Mouse (Mus musculus): Measurements from ENCODE around the gene Tob1.

GRCm38 (mm10) chr11:94229207-94229960, 18.1 kb downstream of the Tob1 start:
- no peak for TF ChIP-seq CTCF (IDR thresholded peaks at IDR 0.05; ENCODE audit: low read depth, low read length)
- no peak for TF ChIP-seq EP300 (IDR thresholded peaks at IDR 0.05; ENCODE audit: insufficient read depth, low read depth, low read length)

All from ES-Bruce4 (cell line).